Mouse (Mus musculus) forebrain, embryonic 14.5 days (tissue): ENCODE measurements at regions not wholly inside any gene's neighbourhood (a gene's known extent, or its start where the extent isn't known, plus 50 kb on each side); places are given as distances from the start of the nearest gene placed in this dataset.

Experiments
- ATAC-seq: fragments of 200-750 bp; cut with Nextera tagmentation; 2 replicates; pipeline ENCODE4 v1.8.0; 2017; ENCODE audit warnings: mild to moderate bottlenecking, moderate library complexity
- DNase-seq: peaks from one replicate; pipeline ENCODE4 v3.0.0-alpha.2; 2015; ENCODE audit warnings: low spot score
- H3K27ac ChIP-seq: fragments of 300-500 bp; sonication (generic); 2 replicates; pipeline ENCODE4 v1.5.1; 2014; ENCODE audit warnings: low read depth, mild to moderate bottlenecking, control low read depth, low read length, moderate library complexity
- H3K27me3 ChIP-seq: fragments of 300-500 bp; sonication (generic); replicated peaks from 2 replicates; pipeline ENCODE4 v1.6.1; 2014; ENCODE audit warnings: low read length, control low read depth, mixed read lengths; ENCODE audit not compliant: control insufficient read depth, insufficient read depth
- H3K36me3 ChIP-seq: fragments of 300-500 bp; sonication (generic); 2 replicates; pipeline ENCODE4 v1.6.1; 2014; ENCODE audit warnings: low read length, control low read depth; ENCODE audit not compliant: control insufficient read depth, insufficient read depth
- H3K4me1 ChIP-seq: fragments of 300-500 bp; sonication (generic); 2 replicates; pipeline ENCODE4 v1.6.1; 2014; ENCODE audit warnings: antibody characterized with exemption, low read length, control low read depth; ENCODE audit not compliant: control insufficient read depth, insufficient read depth
- H3K4me2 ChIP-seq: fragments of 300-500 bp; sonication (generic); 2 replicates; pipeline ENCODE4 v1.6.1; 2014; ENCODE audit warnings: mild to moderate bottlenecking, control low read depth, low read length
- H3K4me3 ChIP-seq: fragments of 300-500 bp; sonication (generic); 2 replicates; pipeline ENCODE4 v1.5.1; 2014; ENCODE audit warnings: low read depth, low read length, control low read depth
- H3K9ac ChIP-seq: fragments of 300-500 bp; sonication (generic); 2 replicates; pipeline ENCODE4 v1.6.1; 2014; ENCODE audit warnings: mild to moderate bottlenecking, low read length, control low read depth, moderate library complexity
- H3K9me3 ChIP-seq: fragments of 300-500 bp; sonication (generic); replicated peaks from 2 replicates; pipeline ENCODE4 v1.6.1; 2016; ENCODE audit warnings: low read length, control low read depth, mixed read lengths; ENCODE audit not compliant: control insufficient read depth
- WGBS: fragments of 180-500 bp; shearing (Covaris S2); extraction: QIAGEN DNeasy Blood & Tissue Kit; methylation state at CpG from one replicate; pipeline ENCODE4 v1.1.7; 2014; 5-methylcytosine and 5-hydroxymethylcytosine counted together

GRCm38 (mm10) chr1:168504773-168505172 is 72.7 kb upstream of the Pbx1 start:
- ATAC-seq (no peak), DNase-seq (no peak)
- Histone ChIP-seq H3K4me3 (no peak overlapping the region), H3K4me1 (peaks cover 5% of the 10 kb centered on the region; the same call in 1 of the 2 replicates), H3K9me3 (no peaks in the 10 kb centered on the region), H3K27me3 (no peaks in the 10 kb centered on the region), H3K4me2 (no peak overlapping the region), H3K36me3 (no peaks in the 10 kb centered on the region), H3K27ac (no peak overlapping the region), H3K9ac (no peak overlapping the region)
- 72% methylated on average over 9 of the region's 9 CpGs for WGBS

GRCm38 (mm10) chr1:168502266-168502665 is 70.2 kb upstream of the Pbx1 start:
- Histone ChIP-seq H3K36me3 (no peaks in the 10 kb centered on the region), H3K9ac (no peak overlapping the region), H3K4me2 (no peak overlapping the region), H3K4me3 (no peak overlapping the region), H3K4me1 (peaks cover 5% of the 10 kb centered on the region; the same call in 1 of the 2 replicates), H3K27me3 (no peaks in the 10 kb centered on the region), H3K9me3 (no peaks in the 10 kb centered on the region), H3K27ac (no peak overlapping the region)
- 16% methylated on average over 7 of the region's 7 CpGs for WGBS
- ATAC-seq (peak; percentile 40; the same call in 1 of the 2 replicates), DNase-seq (peak; percentile 49)

GRCm38 (mm10) chr1:168501375-168502169 is 69.5 kb upstream of the Pbx1 start:
- no peak for DNase-seq
- no peak overlapping the region for H3K4me2 ChIP-seq
- ATAC-seq, result no peak
- H3K36me3 ChIP-seq, result no peaks in the 10 kb centered on the region
- no peak overlapping the region for H3K27ac ChIP-seq
- 25% methylated on average over 4 of the region's 4 CpGs for WGBS
- H3K4me1 ChIP-seq, result peaks cover 5% of the 10 kb centered on the region; the same call in 1 of the 2 replicates
- no peak overlapping the region for H3K4me3 ChIP-seq
- H3K27me3 ChIP-seq, result no peaks in the 10 kb centered on the region
- H3K9ac ChIP-seq, result no peak overlapping the region
- no peaks in the 10 kb centered on the region for H3K9me3 ChIP-seq

GRCm38 (mm10) chr1:168497801-168498200 is 65.7 kb upstream of the Pbx1 start:
- ATAC-seq (no peak), DNase-seq (no peak)
- 86% methylated on average over 4 of the region's 4 CpGs for WGBS

GRCm38 (mm10) chr1:168495687-168496527 is 63.8 kb upstream of the Pbx1 start:
- DNase-seq (peak; percentile 49), ATAC-seq (no peak)
- no peaks in the 10 kb centered on the region for H3K4me1 ChIP-seq
- WGBS, result 44% methylated on average over 13 of the region's 13 CpGs
- H3K36me3 ChIP-seq, result no peaks in the 10 kb centered on the region
- H3K9me3 ChIP-seq, result no peaks in the 10 kb centered on the region
- no peak overlapping the region for H3K9ac ChIP-seq
- H3K4me3 ChIP-seq, result no peak overlapping the region
- no peaks in the 10 kb centered on the region for H3K27me3 ChIP-seq
- no peak overlapping the region for H3K4me2 ChIP-seq
- no peak overlapping the region for H3K27ac ChIP-seq

More at GRCm38 (mm10) chr1:168497801-168498200, 65.7 kb upstream of the Pbx1 start:
- no peak overlapping the region for H3K27ac ChIP-seq
- no peaks in the 10 kb centered on the region for H3K36me3 ChIP-seq
- no peak overlapping the region for H3K9ac ChIP-seq
- H3K4me1 ChIP-seq, result peaks cover 5% of the 10 kb centered on the region; the same call in 1 of the 2 replicates
- H3K4me3 ChIP-seq, result no peak overlapping the region
- H3K27me3 ChIP-seq, result no peaks in the 10 kb centered on the region
- no peak overlapping the region for H3K4me2 ChIP-seq
- H3K9me3 ChIP-seq, result no peaks in the 10 kb centered on the region

GRCm38 (mm10) chr1:168487492-168487891 is 55.4 kb upstream of the Pbx1 start:
- Histone ChIP-seq H3K27me3 (0 out of 2 replicates have a peak, but pooled peaks cover 3% of the 10 kb centered on the region), H3K4me2 (no peak overlapping the region), H3K27ac (no peak overlapping the region), H3K9ac (no peak overlapping the region), H3K4me3 (no peak overlapping the region), H3K9me3 (no peaks in the 10 kb centered on the region), H3K36me3 (no peaks in the 10 kb centered on the region), H3K4me1 (no peaks in the 10 kb centered on the region)
- ATAC-seq (no peak), DNase-seq (peak; percentile 59)
- 27% methylated on average over 7 of the region's 7 CpGs for WGBS

GRCm38 (mm10) chr1:168483651-168484050 is 51.6 kb upstream of the Pbx1 start:
- Histone ChIP-seq H3K9ac (no peak overlapping the region), H3K4me3 (no peak overlapping the region), H3K27me3 (no peaks in the 10 kb centered on the region), H3K4me2 (no peak overlapping the region), H3K4me1 (no peaks in the 10 kb centered on the region), H3K27ac (no peak overlapping the region), H3K9me3 (no peaks in the 10 kb centered on the region), H3K36me3 (no peaks in the 10 kb centered on the region)
- DNase-seq, result no peak
- ATAC-seq, result no peak
- WGBS, result 86% methylated on average over 13 of the region's 13 CpGs
